Mouse (Mus musculus): ENCODE measurements at regions not wholly inside any gene's neighbourhood (a gene's known extent, or its start where the extent isn't known, plus 50 kb on each side); places are given as distances from the start of the nearest gene placed in this dataset.

- H3K9ac ChIP-seq (ENCODE audit: insufficient read depth, low read depth): no peak overlapping the region
- no peak overlapping the region for H3K4me3 ChIP-seq (replicated peaks in 1 of 3; ENCODE audit: low read depth in 2 of 3, low read length in 2 of 3, poor library complexity in 1 of 3)
- in situ Hi-C loops (cut with MboI; ENCODE audit: low pct_ligation_motif_present, low pct_unique_long_range_greater_than_20kb, low sequenced_read_pairs): no loop called here
Observed at GRCm38 (mm10) chr13:57307971-57308903, 412.4 kb upstream of the Trpc7 start.

GRCm38 (mm10) chr13:57305586-57305985 lies 409.8 kb upstream of the Trpc7 start:
- Histone ChIP-seq H3K9ac (ENCODE audit: insufficient read depth, low read depth) (no peak overlapping the region), H3K36me3 (replicated peaks in 1 of 2; ENCODE audit: control insufficient read depth in 1 of 2, insufficient read depth in 1 of 2, low read length in 1 of 2) (no peaks in the 10 kb centered on the region), H3K27ac (ENCODE audit: insufficient read depth, low read depth) (no peak overlapping the region), H3K4me1 (ENCODE audit: control insufficient read depth in 1 of 2, insufficient read depth in 2 of 2) (no peaks in the 10 kb centered on the region), H3K27me3 (replicated peaks) (no peaks in the 10 kb centered on the region), H3K9me3 (replicated peaks; ENCODE audit: low read length) (peaks cover 62% of the 10 kb centered on the region), H3K79me2 (replicated peaks; ENCODE audit: control insufficient read depth, extremely low read depth, insufficient read depth, poor library complexity, severe bottlenecking) (no peaks in the 10 kb centered on the region), H3K4me3 (replicated peaks in 1 of 3; ENCODE audit: low read depth in 2 of 3, low read length in 2 of 3, poor library complexity in 1 of 3) (no peak overlapping the region), H3K4me2 (ENCODE audit: insufficient read depth, low read depth, poor library complexity, severe bottlenecking) (no peak overlapping the region)
- TF ChIP-seq MAFK (IDR thresholded peaks at IDR 0.05; ENCODE audit: insufficient replicate concordance, low read length): no peak
- TF ChIP-seq TCF12 (IDR thresholded peaks at IDR 0.05; ENCODE audit: low read depth, low read length): no peak
- no peak for TF ChIP-seq ZMIZ1 (IDR thresholded peaks at IDR 0.05; ENCODE audit: low read depth, low read length)
- no peak for TF ChIP-seq TBP (conservative IDR thresholded peaks at IDR 0.05; ENCODE audit: low read depth, low read length)
- no peak for TF ChIP-seq RCOR1 (conservative IDR thresholded peaks at IDR 0.05; ENCODE audit: low read depth, low read length)
- TF ChIP-seq USF1 (IDR thresholded peaks at IDR 0.05; ENCODE audit: low read depth, low read length): no peak
- no peak for TF ChIP-seq CHD1 (IDR thresholded peaks at IDR 0.05; ENCODE audit: low read depth, low read length)
- no peak for TF ChIP-seq GABPA (IDR thresholded peaks at IDR 0.05; ENCODE audit: insufficient replicate concordance, low read depth, low read length)
- TF ChIP-seq BHLHE40 (IDR thresholded peaks at IDR 0.05; ENCODE audit: low read depth, low read length): no peak
- TF ChIP-seq HCFC1 (IDR thresholded peaks at IDR 0.05; ENCODE audit: low read depth, low read length): no peak
- no peak for TF ChIP-seq RAD21 (IDR thresholded peaks at IDR 0.05; ENCODE audit: low read depth, low read length)
- no peak for TF ChIP-seq SIN3A (IDR thresholded peaks at IDR 0.05; ENCODE audit: low read length)
- TF ChIP-seq POLR2AphosphoS2 (IDR thresholded peaks at IDR 0.05; ENCODE audit: low read depth, low read length): no peak
- TF ChIP-seq ZC3H11A (IDR thresholded peaks at IDR 0.05; ENCODE audit: low read depth, low read length): no peak
- TF ChIP-seq ETS1 (conservative IDR thresholded peaks at IDR 0.05; ENCODE audit: low read depth, low read length): no peak
- no peak for TF ChIP-seq ELF1 (IDR thresholded peaks at IDR 0.05; ENCODE audit: low read depth, low read length)
- no peak for TF ChIP-seq CTCF (conservative IDR thresholded peaks at IDR 0.05 in 1 of 2, IDR thresholded peaks at IDR 0.05 in 1 of 2; ENCODE audit: low read depth in 2 of 2, low read length in 2 of 2)
- no peak for TF ChIP-seq ZKSCAN1 (IDR thresholded peaks at IDR 0.05; ENCODE audit: borderline replicate concordance, low read depth, low read length)
- dilution Hi-C loops (cut with MboI; ENCODE audit: extremely low pct_ligation_motif_present, extremely low pct_unique_long_range_greater_than_20kb, low sequenced_read_pairs) (no loop called here), in situ Hi-C loops (cut with MboI; ENCODE audit: low pct_ligation_motif_present, low pct_unique_long_range_greater_than_20kb, low sequenced_read_pairs) (no loop called here)
- no peak for DNase-seq (ENCODE audit: extremely low read depth)

More at GRCm38 (mm10) chr13:57307971-57308903, 412.4 kb upstream of the Trpc7 start:
- Histone ChIP-seq H3K36me3 (replicated peaks in 1 of 2; ENCODE audit: control insufficient read depth in 1 of 2, insufficient read depth in 1 of 2, low read length in 1 of 2) (no peaks in the 10 kb centered on the region), H3K27ac (ENCODE audit: insufficient read depth, low read depth) (no peak overlapping the region), H3K79me2 (replicated peaks; ENCODE audit: control insufficient read depth, extremely low read depth, insufficient read depth, poor library complexity, severe bottlenecking) (no peaks in the 10 kb centered on the region), H3K27me3 (replicated peaks) (no peaks in the 10 kb centered on the region), H3K4me1 (ENCODE audit: control insufficient read depth in 1 of 2, insufficient read depth in 2 of 2) (no peaks in the 10 kb centered on the region), H3K4me2 (ENCODE audit: insufficient read depth, low read depth, poor library complexity, severe bottlenecking) (no peak overlapping the region), H3K9me3 (replicated peaks; ENCODE audit: low read length) (peaks cover 84% of the 10 kb centered on the region)
- dilution Hi-C loops (cut with MboI; ENCODE audit: extremely low pct_ligation_motif_present, extremely low pct_unique_long_range_greater_than_20kb, low sequenced_read_pairs): no loop called here
- no peak for TF ChIP-seq BHLHE40 (IDR thresholded peaks at IDR 0.05; ENCODE audit: low read depth, low read length)
- no peak for TF ChIP-seq ZMIZ1 (IDR thresholded peaks at IDR 0.05; ENCODE audit: low read depth, low read length)
- TF ChIP-seq IRF4 (IDR thresholded peaks at IDR 0.05; ENCODE audit: low read depth, low read length): no peak
- no peak for TF ChIP-seq TBP (conservative IDR thresholded peaks at IDR 0.05; ENCODE audit: low read depth, low read length)
- no peak for TF ChIP-seq ELF1 (IDR thresholded peaks at IDR 0.05; ENCODE audit: low read depth, low read length)
- TF ChIP-seq KAT2A (IDR thresholded peaks at IDR 0.05; ENCODE audit: insufficient replicate concordance, low read length): no peak
- TF ChIP-seq ZNF384 (IDR thresholded peaks at IDR 0.05; ENCODE audit: low read depth, low read length): no peak
- no peak for TF ChIP-seq MAZ (IDR thresholded peaks at IDR 0.05; ENCODE audit: low read depth, low read length)
- no peak for TF ChIP-seq HCFC1 (IDR thresholded peaks at IDR 0.05; ENCODE audit: low read depth, low read length)
- no peak for TF ChIP-seq PAX5 (IDR thresholded peaks at IDR 0.05; ENCODE audit: low read length)
- no peak for TF ChIP-seq NELFE (IDR thresholded peaks at IDR 0.05; ENCODE audit: low read depth, low read length)
- TF ChIP-seq SMC3 (IDR thresholded peaks at IDR 0.05; ENCODE audit: low read depth, low read length): no peak
- TF ChIP-seq MEF2A (IDR thresholded peaks at IDR 0.05; ENCODE audit: borderline replicate concordance, low read depth, low read length): no peak
- no peak for TF ChIP-seq ETS1 (conservative IDR thresholded peaks at IDR 0.05; ENCODE audit: low read depth, low read length)
- TF ChIP-seq USF2 (conservative IDR thresholded peaks at IDR 0.05; ENCODE audit: low read depth, low read length): no peak
- TF ChIP-seq E2F4 (IDR thresholded peaks at IDR 0.05; ENCODE audit: insufficient replicate concordance, low read depth, low read length): no peak
- TF ChIP-seq MAX (IDR thresholded peaks at IDR 0.05; ENCODE audit: low read length): no peak
- no peak for DNase-seq (ENCODE audit: extremely low read depth)

All from CH12.LX (cell line).